Mouse (Mus musculus): ENCODE measurements around the gene Ksr1.
A peak's percentile ranks its signal among the peaks of the same experiment; 100 is the strongest.

The Ksr1 gene

GRCm38 (mm10) chr11:79065463-79066190 is 80.6 kb downstream of the Ksr1 start:
- no peak for DNase-seq (ENCODE audit: low spot score)

- no peak for DNase-seq (ENCODE audit: low spot score)
These were observed 81.9 kb downstream of the Ksr1 start for GRCm38 (mm10) chr11:79064311-79064710.

- no peak for DNase-seq (ENCODE audit: low spot score)
These were observed 82.6 kb downstream of the Ksr1 start for GRCm38 (mm10) chr11:79063616-79064015.

- no peak for DNase-seq (ENCODE audit: low spot score)
These were observed 83.3 kb downstream of the Ksr1 start for GRCm38 (mm10) chr11:79062897-79063296.

GRCm38 (mm10) chr11:79061839-79062238 is 84.4 kb downstream of the Ksr1 start:
- no peak for DNase-seq (ENCODE audit: low spot score)

- no peak for DNase-seq (ENCODE audit: low spot score)
These were observed 86.4 kb downstream of the Ksr1 start for GRCm38 (mm10) chr11:79059850-79060249.

- no peak for DNase-seq (ENCODE audit: low spot score)
These were observed 87.1 kb downstream of the Ksr1 start for GRCm38 (mm10) chr11:79059062-79059461.

- no peak for DNase-seq (ENCODE audit: low spot score)
These were observed 87.6 kb downstream of the Ksr1 start for GRCm38 (mm10) chr11:79058610-79059009.

- DNase-seq (ENCODE audit: low spot score), result no peak
These were observed 88.4 kb downstream of the Ksr1 start for GRCm38 (mm10) chr11:79057809-79058208.

- DNase-seq (ENCODE audit: low spot score), result no peak
These were observed 89.3 kb downstream of the Ksr1 start for GRCm38 (mm10) chr11:79056891-79057290.

- DNase-seq (ENCODE audit: low spot score), result no peak
These were observed 90.2 kb downstream of the Ksr1 start for GRCm38 (mm10) chr11:79056027-79056426.

GRCm38 (mm10) chr11:79055161-79055560 is 91.0 kb downstream of the Ksr1 start:
- DNase-seq (ENCODE audit: low spot score), result no peak

- DNase-seq (ENCODE audit: low spot score), result no peak
These were observed 91.8 kb downstream of the Ksr1 start for GRCm38 (mm10) chr11:79054161-79055152.

- DNase-seq (ENCODE audit: low spot score), result no peak
These were observed 92.8 kb downstream of the Ksr1 start for GRCm38 (mm10) chr11:79053437-79053836.

GRCm38 (mm10) chr11:79052769-79053168 is 93.4 kb downstream of the Ksr1 start:
- DNase-seq (ENCODE audit: low spot score), result no peak

- DNase-seq (ENCODE audit: low spot score), result no peak
These were observed 94.7 kb downstream of the Ksr1 start for GRCm38 (mm10) chr11:79051522-79051921.

- no peak for DNase-seq (ENCODE audit: low spot score)
These were observed 95.3 kb downstream of the Ksr1 start for GRCm38 (mm10) chr11:79050781-79051507.

- no peak for DNase-seq (ENCODE audit: low spot score)
These were observed 97.3 kb downstream of the Ksr1 start for GRCm38 (mm10) chr11:79048906-79049305.

GRCm38 (mm10) chr11:79047180-79047727 is 99.0 kb downstream of the Ksr1 start:
- peak; percentile 43 for DNase-seq (ENCODE audit: low spot score)

GRCm38 (mm10) chr11:79046561-79047155 is 99.5 kb downstream of the Ksr1 start:
- DNase-seq (ENCODE audit: low spot score), result no peak

- no peak for DNase-seq (ENCODE audit: low spot score)
These were observed 101.0 kb downstream of the Ksr1 start for GRCm38 (mm10) chr11:79045231-79045630.

GRCm38 (mm10) chr11:79044798-79045197 is 101.4 kb downstream of the Ksr1 start:
- no peak for DNase-seq (ENCODE audit: low spot score)

Measured in ovary, postnatal 36 days (tissue).